Mouse (Mus musculus): ENCODE measurements at regions not wholly inside any gene's neighbourhood (a gene's known extent, or its start where the extent isn't known, plus 50 kb on each side); places are given as distances from the start of the nearest gene placed in this dataset.
"Not testable (repeated sequence)": the region's sequence is repeated elsewhere in the genome, so short reads cannot be mapped to it uniquely, and the experiment has no call there.

GRCm38 (mm10) chr10:123800067-123800691 lies 536.4 kb downstream of the Fam19a2 start:
- no peak for DNase-seq

GRCm38 (mm10) chr10:123800692-123801528 lies 537.1 kb downstream of the Fam19a2 start:
- DNase-seq: no peak

GRCm38 (mm10) chr10:123810882-123811281 lies 547.1 kb downstream of the Fam19a2 start:
- no peak for DNase-seq

GRCm38 (mm10) chr10:123813142-123813541 lies 549.3 kb downstream of the Fam19a2 start:
- DNase-seq: no peak

GRCm38 (mm10) chr10:123840061-123840751 lies 576.4 kb downstream of the Fam19a2 start:
- DNase-seq: no peak

- no peak for DNase-seq
Measured at GRCm38 (mm10) chr10:123842141-123842540, 578.3 kb downstream of the Fam19a2 start.

- DNase-seq: no peak
Measured at GRCm38 (mm10) chr10:123843604-123844003, 579.8 kb downstream of the Fam19a2 start.

- DNase-seq: no peak
Measured at GRCm38 (mm10) chr10:123846631-123847030, 582.8 kb downstream of the Fam19a2 start.

- DNase-seq: no peak
Measured at GRCm38 (mm10) chr10:123848564-123848963, 584.8 kb downstream of the Fam19a2 start.

GRCm38 (mm10) chr10:123875459-123875858 lies 611.7 kb downstream of the Fam19a2 start:
- peak; percentile 2 for DNase-seq

GRCm38 (mm10) chr10:123875882-123876281 lies 612.1 kb downstream of the Fam19a2 start:
- DNase-seq: no peak

GRCm38 (mm10) chr10:123888681-123889172 lies 624.9 kb downstream of the Fam19a2 start:
- no peak for DNase-seq

- no peak for DNase-seq
Measured at GRCm38 (mm10) chr10:123919054-123919453, 655.3 kb downstream of the Fam19a2 start.

- no peak for DNase-seq
Measured at GRCm38 (mm10) chr10:123929955-123930354, 666.2 kb downstream of the Fam19a2 start.

- not testable (repeated sequence) for DNase-seq
Measured at GRCm38 (mm10) chr10:123938732-123939131, 674.9 kb downstream of the Fam19a2 start.
